Mouse (Mus musculus) lung, postnatal 0 days (tissue): Measurements from ENCODE around the gene S100a8.

Experiments
- CTCF ChIP-seq: IDR thresholded peaks from 2 replicates; pipeline ENCODE4 v1.5.1; 2016; ENCODE audit warnings: antibody characterized with exemption, mild to moderate bottlenecking
- EP300 ChIP-seq: IDR thresholded peaks from 2 replicates; pipeline ENCODE4 v1.6.1; 2016; ENCODE audit warnings: antibody characterized with exemption, mild to moderate bottlenecking, control low read depth

DNA sequence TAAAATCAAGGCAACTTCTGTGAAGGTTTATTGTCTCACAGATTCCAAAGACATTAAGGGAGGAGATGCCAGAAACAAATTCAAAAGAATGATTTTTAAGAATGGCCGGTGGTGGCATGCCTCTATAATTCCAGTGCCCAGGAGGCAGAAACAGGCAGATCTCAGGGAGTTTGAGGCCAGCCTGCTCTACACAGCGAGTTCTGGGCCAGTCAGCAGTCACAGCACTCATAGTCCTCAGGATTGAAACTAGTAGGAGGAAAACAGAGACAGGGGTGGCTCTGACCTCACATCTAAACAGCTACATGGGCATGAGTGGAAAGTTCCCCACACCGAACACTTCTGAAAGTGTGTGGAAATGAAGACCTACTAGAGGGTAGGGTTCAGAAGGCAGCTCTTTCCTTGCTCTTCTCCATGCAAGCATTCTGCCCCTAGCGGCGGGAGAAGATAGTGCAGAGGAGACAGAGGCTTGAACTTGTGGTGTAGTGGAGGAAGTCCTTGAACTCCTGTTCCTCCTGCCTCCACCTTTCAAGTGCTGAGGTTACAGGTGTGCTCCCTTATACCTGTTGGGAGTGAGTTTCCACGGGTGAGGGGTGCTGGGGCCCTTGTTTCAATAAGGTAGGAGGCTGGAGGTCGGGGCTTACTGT is 29.1 kb upstream of the S100a8 start:
- peak; percentile 78 for TF ChIP-seq CTCF
- no peak for TF ChIP-seq EP300
